Mouse (Mus musculus) NIH3T3 (cell line): ENCODE data around the gene Magi1.

Experiments used
- DNase-seq: peaks from one replicate; pipeline ENCODE4 v3.0.0-alpha.2; 2012; ENCODE audit warnings: low read depth

Magi1 gene

DNA sequence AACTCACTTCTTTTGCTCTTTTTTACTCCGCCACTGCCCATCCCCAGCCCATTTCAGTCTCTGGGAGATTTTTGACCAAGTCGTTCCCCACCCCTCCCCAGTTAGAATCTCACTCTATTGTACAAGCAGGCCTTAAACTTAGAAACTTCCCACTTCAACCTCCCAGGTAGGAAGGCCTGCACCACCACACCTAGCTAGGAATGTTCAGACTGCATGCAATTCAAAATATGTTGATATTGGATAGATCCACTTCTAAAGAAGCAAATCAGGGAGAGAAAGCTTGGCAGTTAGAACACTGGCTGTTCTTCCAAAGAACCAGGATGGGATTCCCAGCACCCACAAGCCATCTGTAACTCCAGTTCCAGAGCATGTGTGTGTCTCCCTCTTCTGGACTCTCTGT lies 81.8 kb downstream of the Magi1 start:
- DNase-seq, result no peak

DNA sequence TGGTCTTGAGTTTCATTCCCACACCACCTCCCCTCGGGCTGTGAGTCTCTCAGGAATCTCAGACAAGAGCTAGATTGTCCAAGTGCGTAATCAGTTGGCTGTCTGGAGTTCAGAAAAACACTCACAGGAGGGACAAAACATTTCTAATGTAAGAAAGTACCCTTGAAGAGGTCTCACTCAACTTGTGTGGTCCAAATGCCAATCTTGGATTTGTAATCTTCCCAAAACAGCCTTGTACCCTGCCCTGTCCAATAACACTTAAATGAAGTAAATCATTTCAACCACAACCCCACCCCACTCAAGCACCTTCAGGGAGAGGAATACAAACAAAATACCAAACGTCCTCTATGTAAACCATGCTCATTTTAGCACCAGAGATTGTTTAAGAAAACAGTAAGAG lies 82.8 kb downstream of the Magi1 start:
- DNase-seq, result no peak

DNA sequence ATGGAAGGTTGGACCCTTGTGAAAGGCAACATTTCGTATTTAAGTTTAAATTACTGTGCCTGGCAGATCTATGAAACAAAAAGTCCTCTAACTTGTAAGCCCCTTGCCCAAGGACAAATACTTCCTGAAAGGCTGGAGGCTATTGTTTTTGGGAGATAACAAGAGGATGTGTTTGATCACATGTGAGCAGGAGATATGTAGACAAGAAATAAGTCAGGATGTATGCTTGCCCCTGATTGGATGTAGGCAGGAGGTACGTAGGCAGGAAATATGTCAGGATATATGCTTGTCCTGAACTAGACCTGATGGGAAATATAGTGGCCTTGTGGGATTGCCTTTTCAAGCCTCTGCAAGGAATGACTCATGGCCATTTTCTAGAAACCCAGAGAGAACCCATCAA lies 84.0 kb downstream of the Magi1 start:
- no peak for DNase-seq

DNA sequence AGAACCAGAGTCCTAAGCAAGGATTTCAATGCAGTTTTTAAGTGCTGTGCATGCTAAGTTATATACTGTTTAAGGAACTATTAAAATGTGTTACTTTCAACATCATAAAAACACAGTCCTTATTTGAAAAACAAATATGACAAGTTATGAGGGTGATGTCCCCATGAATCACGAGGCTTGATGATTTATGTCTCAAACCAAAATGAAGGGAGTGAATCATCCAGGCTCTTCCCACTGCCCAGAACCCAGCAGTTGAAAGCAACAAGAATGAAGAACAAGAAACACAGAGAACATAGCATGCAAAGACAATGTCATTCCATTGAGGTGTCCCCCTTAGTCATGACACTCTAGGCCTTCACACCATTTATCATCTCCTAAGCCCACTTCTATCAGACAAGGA lies 85.9 kb downstream of the Magi1 start:
- peak; percentile 66 for DNase-seq

DNA sequence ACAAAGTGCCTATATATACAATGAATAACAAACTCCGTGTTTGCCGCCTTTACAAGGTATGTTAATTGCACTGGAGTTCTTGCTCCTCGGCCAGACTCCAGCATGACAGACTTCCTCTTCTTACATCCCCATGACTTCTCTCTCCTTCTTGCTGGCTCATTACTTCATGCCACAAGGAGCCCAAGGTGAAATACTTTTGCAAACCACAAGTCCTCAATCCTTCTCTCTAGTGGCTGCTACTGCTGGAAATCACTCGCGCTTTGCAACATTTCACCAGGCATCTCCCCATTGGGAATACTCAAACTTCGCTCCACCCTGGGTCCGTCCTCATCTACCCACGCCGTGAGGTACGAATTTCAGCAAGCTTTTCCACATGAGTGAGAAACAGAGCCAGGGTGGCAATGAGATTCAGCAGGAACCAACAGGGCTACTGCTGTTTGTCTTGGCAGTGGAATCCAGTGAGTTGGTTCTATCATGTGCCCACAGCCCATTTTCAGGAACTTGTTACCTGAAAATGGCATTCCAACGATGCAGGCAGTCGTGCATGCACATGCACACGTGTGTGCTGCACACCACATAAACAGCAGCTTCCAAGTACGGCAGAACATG lies 88.3 kb downstream of the Magi1 start:
- no peak for DNase-seq

DNA sequence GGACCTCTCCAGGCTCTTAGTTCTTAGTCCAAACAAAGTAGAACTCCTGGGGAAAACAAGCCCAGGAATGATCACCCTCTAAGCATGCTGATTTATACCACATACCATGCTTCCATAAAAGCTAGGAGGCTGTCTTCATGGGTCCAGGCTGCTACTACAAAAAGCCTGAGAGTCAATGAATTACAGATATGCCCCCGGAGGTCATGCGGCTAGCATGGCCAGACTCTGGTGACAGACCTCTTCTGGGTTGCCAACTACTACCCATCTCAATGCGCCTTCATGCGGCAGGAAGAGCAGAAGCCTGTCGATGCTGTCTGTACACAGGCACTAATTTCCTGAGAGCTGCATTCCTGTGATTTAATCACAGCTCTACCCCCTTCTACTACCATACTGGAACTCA lies 92.9 kb downstream of the Magi1 start:
- no peak for DNase-seq

DNA sequence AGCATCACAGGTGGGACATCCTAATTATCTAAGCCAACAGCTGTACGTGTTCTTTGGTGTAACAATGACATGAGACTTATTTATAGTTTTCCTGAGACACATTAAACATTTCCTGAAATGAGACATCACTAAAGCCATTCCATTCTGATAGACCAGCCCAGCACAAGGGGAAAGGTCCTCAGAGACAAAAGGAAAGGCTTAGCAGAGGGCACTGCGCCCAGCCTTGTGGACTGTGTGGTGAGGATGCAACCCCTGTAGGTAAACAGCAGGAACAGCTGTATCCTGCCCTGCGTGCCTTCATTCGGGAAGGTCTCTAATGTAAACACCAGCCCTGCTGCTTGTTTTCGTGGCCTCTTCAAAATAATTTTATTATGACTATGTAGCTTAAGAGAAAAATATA lies 94.3 kb downstream of the Magi1 start:
- no peak for DNase-seq

DNA sequence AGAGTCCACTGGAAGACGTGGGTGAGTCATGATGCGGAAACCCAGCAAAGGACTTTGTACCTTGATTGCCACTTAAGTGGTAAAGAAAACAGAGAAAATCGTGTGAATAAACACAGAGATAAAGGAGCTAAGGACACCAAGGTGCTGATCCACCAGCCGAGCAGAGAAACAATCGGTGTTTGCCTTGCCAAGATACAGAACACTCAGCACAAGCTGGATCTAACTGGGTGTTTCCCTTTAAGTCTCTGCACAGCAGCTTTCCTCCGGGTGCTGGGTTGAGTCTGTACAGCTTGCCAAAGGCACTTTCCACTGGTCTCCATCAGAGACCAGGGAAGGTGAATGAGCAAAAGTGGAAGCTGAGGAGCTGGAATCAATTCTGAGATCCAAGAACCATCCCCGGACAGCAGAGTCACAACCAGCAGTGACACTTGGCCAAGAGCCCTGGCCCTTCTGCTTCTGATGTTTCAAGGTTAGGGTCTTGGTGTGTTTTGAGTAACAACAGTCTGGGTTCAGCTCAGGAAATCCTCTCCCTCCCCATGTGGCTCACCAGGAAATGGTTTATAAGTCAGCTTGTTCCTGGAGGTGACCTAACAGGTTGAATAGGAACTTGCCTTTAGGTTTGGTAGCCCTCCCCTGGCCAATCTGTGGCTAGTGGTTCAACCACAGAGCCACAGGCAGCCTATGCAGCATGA lies 96.9 kb downstream of the Magi1 start:
- DNase-seq, result no peak

DNA sequence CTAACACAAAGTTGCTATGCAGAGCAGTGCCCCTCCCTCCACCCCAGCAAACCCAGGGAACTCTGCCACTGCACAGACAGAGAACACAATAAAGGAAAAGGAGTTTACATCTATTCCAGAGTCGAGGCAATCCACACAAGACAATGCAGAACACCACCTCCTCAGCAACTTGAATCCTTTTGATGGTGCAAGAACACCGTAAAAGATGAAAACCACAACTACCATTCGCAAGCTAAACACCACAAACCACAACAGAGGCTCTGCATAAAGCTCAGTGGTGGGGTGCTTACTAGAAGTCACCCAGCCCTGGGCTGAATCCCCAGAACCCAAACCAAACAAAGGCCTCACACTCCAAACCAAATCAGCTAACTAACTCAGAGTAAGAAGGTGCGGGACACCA lies 99.4 kb downstream of the Magi1 start:
- DNase-seq, result no peak

DNA sequence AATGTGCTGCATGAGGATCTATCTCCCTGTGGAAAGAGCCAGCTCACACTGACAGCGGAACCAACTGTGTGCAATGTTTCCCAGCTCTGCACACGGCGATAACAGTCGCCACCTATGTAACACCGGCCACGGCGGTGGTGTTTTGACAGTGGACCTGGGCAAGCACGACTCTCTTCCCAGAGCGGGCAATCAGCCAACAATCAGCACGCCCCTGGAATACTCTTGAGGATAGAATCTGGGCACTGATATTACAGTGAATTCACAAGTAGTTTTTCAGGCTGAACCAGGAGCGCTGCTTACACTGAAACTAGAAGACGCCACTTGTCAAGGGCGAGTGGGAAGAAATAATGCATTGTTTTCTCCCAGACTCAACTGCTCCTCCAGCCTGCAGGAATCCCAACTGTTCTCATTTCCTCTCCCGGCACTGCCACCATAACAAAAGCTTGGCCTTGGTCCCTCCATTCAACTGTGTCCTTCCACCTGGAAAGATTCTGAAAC lies 100.3 kb downstream of the Magi1 start:
- DNase-seq, result peak; percentile 43

DNA sequence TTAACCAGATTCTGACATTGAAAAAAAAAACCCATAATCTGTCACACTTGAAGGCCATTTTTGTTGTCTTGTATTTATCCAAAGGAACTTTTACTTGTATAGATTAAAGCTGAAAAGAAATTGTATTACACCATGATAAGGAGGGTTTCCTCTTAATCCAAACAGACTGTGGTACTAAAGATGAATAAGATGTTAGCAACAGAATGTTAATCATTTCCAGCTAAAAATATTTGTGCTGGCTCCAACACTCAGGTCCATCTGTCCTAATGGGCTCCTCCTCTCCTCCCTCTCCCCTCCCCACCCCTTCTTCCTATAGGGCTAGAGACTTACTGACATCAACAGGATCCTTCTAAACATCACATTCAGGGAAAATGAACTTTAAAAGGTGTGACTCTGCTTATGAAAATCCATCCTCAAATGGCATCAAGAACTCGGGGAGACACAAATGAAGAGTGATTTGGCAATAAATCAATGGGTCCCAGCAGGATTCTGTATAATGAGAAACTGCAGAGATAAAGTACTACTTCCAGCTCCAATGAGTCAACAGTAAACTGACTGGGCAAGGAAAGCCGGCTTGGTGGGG lies 102.0 kb downstream of the Magi1 start:
- DNase-seq, result peak; percentile 65

DNA sequence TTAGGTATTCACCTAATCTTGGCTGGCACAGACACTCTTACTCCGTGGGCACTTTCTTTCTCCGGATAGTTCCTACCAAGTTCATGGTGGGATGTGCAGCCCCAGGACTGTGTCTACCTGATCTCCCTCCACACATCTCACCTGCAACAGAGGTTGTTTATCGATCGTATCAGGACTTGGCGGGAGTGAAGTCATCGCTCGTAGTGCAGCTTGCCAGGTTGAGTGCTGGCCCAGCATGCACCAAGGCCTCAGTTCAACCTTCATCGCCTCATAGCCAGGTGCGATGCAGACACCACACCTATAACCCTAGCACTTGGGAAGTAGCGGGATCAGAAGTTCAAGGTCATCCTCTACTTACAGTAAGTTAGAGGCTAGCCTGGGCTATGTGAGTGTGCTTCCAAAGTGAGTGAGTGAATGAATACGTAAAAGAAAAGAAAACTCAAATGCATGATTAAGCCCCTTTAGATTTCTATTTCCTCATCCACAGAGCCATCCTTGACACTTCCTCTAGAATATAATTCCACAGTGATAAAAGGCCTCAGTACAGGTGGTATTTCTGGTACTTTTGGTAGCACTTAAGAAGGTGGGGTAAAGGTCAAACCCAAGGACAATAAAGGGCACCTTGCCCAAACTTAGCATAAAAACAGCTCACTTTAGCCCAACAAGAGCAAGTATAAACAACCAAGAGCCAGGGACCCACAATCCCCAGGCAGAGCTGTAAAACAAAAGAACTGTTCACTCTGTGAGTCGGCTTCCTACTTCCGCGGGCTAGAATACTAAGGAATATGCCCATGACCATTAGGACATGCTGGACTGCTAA lies 103.2 kb downstream of the Magi1 start:
- DNase-seq, result no peak

DNA sequence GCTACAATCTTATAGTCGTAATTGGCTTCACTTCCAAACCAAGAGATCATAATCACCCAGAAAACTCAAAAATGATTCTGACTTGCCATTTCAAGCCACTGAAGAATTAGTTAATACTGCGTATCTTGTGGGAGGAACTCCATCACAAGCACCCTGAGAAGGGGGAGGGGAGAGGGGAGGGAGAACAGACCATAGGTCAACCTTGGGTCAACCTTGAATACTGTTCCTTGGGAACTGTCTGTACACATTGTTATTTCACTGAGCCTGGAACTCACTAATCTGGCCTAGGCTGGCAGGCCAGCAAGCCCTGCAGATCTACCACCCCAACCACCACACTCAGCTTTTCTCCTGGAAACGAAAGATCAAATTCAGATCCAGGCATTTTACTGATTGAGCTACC lies 106.2 kb downstream of the Magi1 start:
- no peak for DNase-seq

DNA sequence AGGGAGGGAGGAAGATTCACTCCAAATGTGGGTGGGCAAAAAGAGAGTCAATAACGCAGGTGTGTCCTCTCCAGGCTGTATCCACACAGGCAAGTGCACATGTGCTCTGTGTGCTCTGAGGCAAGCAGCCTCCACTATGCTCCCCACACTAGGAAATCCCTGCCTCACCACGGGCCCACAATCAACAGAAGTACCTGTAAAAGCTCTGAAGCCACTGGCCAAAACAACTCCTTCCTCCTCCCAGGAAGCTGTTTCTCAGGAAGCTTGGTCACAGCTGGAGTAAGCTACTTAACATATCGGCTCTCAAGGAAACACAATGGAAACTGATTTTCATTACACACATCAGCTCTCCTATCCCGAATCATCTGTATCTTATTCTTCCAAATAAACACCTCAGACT lies 107.0 kb downstream of the Magi1 start:
- no peak for DNase-seq

DNA sequence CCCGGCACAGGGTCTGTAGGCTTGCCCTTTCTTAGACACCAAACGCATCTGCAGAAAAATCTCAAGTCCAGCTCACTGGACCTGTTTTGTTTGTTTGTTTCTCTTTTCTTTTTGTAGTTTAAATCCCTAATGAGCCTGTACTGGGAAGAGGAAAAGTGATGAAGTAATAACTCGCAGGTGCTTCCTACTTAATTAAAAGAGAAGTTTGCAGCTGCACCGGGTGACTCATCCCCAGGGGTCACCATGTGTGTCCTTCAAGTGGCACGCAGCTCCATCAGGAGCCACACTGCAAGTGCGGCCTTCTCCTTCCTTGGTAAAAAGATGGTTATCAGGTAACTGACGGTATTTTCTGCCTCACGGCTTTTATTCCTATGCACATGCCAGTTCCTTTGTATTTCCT lies 112.5 kb downstream of the Magi1 start:
- no peak for DNase-seq

DNA sequence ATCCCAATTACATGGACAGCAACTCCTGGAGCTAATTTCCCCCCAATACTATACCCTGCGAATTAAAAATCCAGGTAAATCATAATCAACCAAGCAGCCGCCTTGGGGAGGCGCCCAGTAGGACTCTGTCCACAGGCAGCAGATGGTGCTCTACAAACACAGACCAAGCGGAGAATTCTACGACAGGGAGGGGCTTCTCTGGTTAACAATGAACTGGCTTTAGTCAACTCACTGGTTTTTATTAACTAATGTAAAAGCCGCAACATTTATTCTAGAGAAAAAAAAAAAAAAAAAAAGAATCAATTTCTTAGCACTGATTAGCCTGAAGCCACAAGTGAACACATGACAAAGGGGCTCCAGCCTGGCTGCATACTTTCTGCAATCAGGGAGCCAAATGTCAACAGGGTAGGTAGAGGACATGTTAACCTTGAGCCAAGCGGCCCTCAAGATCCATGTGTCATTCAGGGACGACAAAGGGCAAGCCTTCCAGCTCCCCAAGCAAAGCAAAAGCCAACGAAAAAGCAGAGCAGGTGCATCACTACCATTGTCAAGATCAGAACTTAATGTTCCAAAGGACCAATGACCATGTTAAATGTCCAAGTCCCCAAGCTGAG lies 114.0 kb downstream of the Magi1 start:
- DNase-seq, result no peak

DNA sequence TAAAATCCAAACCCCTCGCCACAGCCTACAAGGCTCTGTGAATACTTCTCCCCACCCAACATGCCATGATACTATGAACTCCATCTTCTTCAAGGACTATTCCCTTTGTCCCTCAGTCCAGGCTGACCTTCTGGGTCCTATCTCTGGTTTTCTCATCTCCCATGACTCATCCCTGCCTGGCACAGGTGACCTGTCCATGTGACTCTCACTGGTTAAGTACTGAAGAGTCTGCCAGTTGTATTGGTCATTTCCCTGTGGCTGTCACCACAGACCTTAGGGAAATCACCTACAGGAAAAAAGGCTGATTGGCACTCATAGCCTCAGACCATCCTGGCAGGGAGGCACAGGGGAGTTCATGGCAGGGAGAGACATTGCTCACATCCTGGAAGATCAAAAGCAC lies 117.8 kb downstream of the Magi1 start:
- DNase-seq, result no peak

DNA sequence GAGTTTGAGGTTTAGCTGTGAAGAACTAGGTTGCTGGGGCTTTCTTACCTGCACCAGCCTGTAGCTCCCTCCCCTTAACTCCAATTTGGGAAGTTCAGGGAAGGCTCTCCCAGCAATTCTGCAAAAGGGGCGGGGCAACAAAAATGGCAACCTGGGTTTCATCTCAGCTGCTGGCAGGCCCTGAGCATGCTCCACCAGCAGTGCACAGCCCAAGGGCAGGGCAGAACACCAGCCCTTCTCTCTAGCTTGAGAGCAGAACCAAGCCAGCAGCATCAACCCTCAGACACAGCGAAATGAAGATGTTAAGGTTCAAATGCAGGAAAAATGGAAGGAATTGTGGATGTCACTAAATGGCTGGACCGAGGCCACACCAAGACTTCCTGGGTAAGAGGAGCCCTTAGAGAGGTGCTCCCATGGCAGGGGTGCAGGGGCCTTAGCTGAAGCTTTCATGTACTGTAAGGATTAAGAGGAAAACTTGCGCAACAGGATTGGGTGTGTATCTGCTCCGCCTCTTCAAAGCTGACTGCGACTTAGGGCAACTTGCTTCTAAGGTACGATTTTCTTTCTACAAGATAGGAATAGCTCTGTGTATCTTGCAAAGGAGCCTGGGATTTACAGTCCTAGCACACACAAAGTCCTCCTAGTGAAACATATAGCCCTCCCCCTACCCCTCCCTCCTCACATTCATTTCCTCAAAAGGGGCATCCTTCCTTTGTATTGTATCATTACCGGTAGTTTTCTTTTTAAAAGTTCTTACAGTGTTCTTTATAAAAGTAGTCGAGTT lies 118.8 kb downstream of the Magi1 start:
- no peak for DNase-seq

DNA sequence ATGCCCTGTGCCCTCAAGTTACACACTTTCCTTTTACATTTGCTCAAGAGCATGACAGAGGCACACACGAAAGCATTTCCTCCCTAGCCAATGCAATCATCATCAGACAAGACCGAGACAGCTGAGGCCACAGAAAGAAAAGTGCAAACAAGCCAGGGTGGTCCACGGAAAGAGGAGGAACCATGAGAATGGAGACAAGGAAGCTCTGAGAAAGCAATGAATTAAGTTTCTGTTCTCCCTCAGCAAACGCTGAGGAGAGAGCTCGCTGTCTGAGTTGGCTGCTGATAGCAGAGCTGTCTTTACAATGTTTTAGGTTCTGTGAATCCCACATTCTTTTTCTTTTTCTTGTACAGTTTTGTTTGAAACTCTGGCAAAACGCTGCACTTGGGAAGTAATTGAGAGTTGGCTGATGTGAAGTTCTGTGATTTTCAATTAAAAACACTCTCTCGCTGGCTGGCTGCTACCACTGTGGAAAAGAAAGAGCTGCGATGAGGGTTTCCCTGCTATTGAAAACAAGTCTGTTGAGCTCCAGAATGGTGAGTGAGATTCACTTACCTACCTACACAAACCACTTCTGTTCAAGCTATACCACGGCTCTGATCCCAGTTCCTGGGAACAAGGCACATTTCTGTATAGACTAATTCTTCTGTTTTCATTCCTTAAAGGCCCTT lies 120.3 kb downstream of the Magi1 start:
- DNase-seq, result no peak

DNA sequence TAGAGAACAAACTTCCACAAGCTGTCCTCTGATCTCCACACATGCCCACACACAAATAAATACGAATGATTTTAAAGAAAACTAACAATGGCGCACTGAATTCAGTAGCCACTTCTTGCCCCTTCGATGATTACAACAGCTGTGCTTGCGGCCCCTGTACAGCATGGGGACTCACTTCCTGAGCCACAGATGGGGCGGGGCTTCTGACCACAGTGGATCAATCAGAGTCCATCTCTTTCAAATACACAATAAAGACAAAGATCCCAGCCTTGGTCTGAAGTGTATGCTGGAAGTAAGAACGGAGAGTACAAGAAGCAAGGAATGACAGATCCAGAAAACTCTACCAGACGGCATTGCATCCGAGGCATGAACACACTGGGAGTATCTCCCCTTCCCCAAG lies 120.8 kb downstream of the Magi1 start:
- DNase-seq, result no peak

DNA sequence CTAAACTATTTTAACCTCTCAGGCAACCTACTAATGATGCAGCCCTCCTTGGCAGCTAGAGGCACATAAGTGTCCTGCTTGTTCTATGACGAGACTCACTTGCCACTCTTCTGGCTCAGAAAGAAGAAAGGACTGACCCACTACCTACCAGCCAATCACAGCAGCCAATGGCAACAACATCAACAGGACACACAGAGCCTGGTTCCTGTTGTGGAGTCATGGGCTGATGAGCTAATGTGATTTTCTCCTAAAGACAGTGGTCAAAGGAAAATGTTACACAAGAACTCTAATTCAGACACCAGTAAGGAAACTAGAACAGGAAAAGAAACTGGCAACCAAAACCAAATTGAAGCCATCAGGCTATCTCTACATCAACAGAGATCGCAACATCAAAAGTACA lies 124.5 kb downstream of the Magi1 start:
- DNase-seq, result no peak
